Mouse (Mus musculus) spleen, adult 2 months (tissue): ENCODE results near the gene Epb41l1. TPM values are rescaled to one million over a fixed set of nuclear protein-coding genes. Genes with fewer than 3 reads are reported as not detected.

Experiments used
- DNase-seq, 2 experiments: peaks; one replicate each; pipeline versions ENCODE4 v3.0.0 to v3.0.0-alpha.2; 2012 to 2021; ENCODE audit warnings: low spot score in 2 of 2, low read depth in 1 of 2
- H3K27ac ChIP-seq: fragments of 200-500 bp; 2 replicates; pipeline ENCODE4 v1.5.1; 2012; ENCODE audit warnings: low read length, inconsistent platforms; ENCODE audit not compliant: insufficient read depth
- H3K27me3 ChIP-seq: fragments of 200-500 bp; 2 replicates; pipeline ENCODE4 v1.6.1; 2012; ENCODE audit warnings: mild to moderate bottlenecking, moderate library complexity, low read length, inconsistent platforms; ENCODE audit not compliant: control insufficient read depth, insufficient read depth
- H3K36me3 ChIP-seq: fragments of 200-500 bp; 2 replicates; pipeline ENCODE4 v1.6.1; 2012; ENCODE audit warnings: mild to moderate bottlenecking, low read length, inconsistent platforms; ENCODE audit not compliant: control insufficient read depth, insufficient read depth
- H3K4me1 ChIP-seq: fragments of 200-500 bp; 2 replicates; pipeline ENCODE4 v1.6.1; 2011; ENCODE audit warnings: inconsistent platforms; ENCODE audit not compliant: control insufficient read depth, insufficient read depth, insufficient read length
- H3K4me3 ChIP-seq: fragments of 200-500 bp; 2 replicates; pipeline ENCODE4 v1.5.1; 2011; ENCODE audit warnings: mild to moderate bottlenecking, inconsistent platforms; ENCODE audit not compliant: insufficient read depth, insufficient read length; ENCODE audit errors: extremely low read depth
- CTCF ChIP-seq: fragments of 200-500 bp; IDR thresholded peaks from 2 replicates; pipeline ENCODE4 v1.5.1; 2011; ENCODE audit warnings: mild to moderate bottlenecking, inconsistent platforms; ENCODE audit not compliant: insufficient read depth, insufficient read length, insufficient replicate concordance; ENCODE audit errors: extremely low read depth
- POLR2A ChIP-seq: fragments of 200-500 bp; IDR thresholded peaks from 2 replicates; pipeline ENCODE4 v1.6.1; 2011; ENCODE audit warnings: low read depth, low read length, inconsistent platforms
- WGBS: fragments of 180-500 bp; shearing (Covaris S2); methylation state at CpG from one replicate; pipeline ENCODE4 v1.1.7; 2018; 5-methylcytosine and 5-hydroxymethylcytosine counted together
- polyA plus RNA-seq: library from polyadenylated mRNA; depleted of rRNA; stranded (reverse); fragments of >200 nt; gene quantifications from 2 replicates; pipeline ENCODE4 v1.2.3, GENCODE M21; 2012

Gene Epb41l1
- polyA plus RNA-seq, 1 experiment = 3.2 TPM

- H3K4me3 ChIP-seq = no peak overlapping the region
- no peaks in the 10 kb centered on the region for H3K36me3 ChIP-seq
- no peaks in the 10 kb centered on the region for H3K27me3 ChIP-seq
- TF ChIP-seq POLR2A = no peak
- no peak for TF ChIP-seq CTCF
- DNase-seq = no peak
- H3K27ac ChIP-seq = no peak overlapping the region
- H3K4me1 ChIP-seq = no peaks in the 10 kb centered on the region
- WGBS = 90% methylated on average over 12 of the region's 12 CpGs
Observed at GRCm38 (mm10) chr2:156494875-156495274, 74.2 kb downstream of the Epb41l1 start.

DNA sequence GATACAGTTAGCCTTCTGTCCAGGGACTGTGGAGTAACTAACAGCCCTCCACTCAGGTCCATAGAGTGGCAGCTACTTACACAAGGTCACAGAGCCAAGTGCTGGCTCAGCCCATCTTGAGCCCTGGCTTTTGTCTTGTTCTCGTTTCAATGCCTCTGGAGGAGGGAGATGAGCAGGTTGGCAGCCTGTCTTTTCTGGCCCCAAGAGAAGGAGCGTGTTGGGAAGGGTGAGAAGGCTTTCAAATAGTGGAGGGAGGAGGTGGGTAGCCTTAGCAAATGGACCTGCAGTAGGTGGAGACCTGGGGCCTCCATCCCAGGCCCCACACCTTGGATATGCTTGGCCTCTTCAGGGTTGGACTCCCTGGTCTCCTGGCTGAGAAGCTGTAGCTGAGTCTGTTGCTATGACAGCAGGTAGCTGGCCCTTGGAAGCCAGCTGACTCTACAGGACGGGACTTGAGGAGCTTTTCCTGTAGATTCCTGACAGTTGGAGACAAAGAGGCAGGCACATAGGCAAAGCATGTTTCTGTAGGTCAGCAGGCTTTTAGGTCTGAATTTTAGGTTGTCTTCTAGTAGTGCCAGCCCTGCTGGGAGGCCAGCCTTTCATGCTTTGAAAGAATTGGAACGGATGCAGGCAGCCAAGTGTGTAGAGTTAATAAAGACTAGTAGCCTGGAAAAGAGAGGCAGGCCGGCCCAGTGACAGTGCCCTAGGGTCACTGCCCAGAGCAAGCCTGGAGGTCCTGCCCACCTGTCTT lies 76.3 kb downstream of the Epb41l1 start:
- WGBS = 86% methylated on average over 5 of the region's 5 CpGs
- TF ChIP-seq POLR2A (no peak), CTCF (no peak)
- H3K4me3 ChIP-seq = no peak overlapping the region
- no peaks in the 10 kb centered on the region for H3K36me3 ChIP-seq
- H3K27ac ChIP-seq = no peak overlapping the region
- no peaks in the 10 kb centered on the region for H3K27me3 ChIP-seq
- DNase-seq = no peak
- H3K4me1 ChIP-seq = no peaks in the 10 kb centered on the region

- H3K27me3 ChIP-seq = no peaks in the 10 kb centered on the region
- H3K4me1 ChIP-seq = no peaks in the 10 kb centered on the region
- H3K27ac ChIP-seq = no peak overlapping the region
- H3K36me3 ChIP-seq = no peaks in the 10 kb centered on the region
- DNase-seq = no peak
- 70% methylated on average over 5 of the region's 5 CpGs for WGBS
- TF ChIP-seq POLR2A (no peak), CTCF (peak; percentile 43; the same call in 1 of the 2 replicates)
- H3K4me3 ChIP-seq = no peak overlapping the region
Observed at GRCm38 (mm10) chr2:156497915-156498314, 77.2 kb downstream of the Epb41l1 start.

GRCm38 (mm10) chr2:156501025-156501424 lies 80.3 kb downstream of the Epb41l1 start:
- H3K27ac ChIP-seq = no peak overlapping the region
- DNase-seq = no peak
- no peaks in the 10 kb centered on the region for H3K27me3 ChIP-seq
- no peaks in the 10 kb centered on the region for H3K36me3 ChIP-seq
- H3K4me3 ChIP-seq = no peak overlapping the region
- H3K4me1 ChIP-seq = no peaks in the 10 kb centered on the region
- 97% methylated on average over 1 of the region's 1 CpGs for WGBS
- TF ChIP-seq POLR2A (no peak), CTCF (no peak)

GRCm38 (mm10) chr2:156505533-156505932 lies 84.8 kb downstream of the Epb41l1 start:
- 82% methylated on average over 13 of the region's 13 CpGs for WGBS
- no peak overlapping the region for H3K27ac ChIP-seq
- no peaks in the 10 kb centered on the region for H3K27me3 ChIP-seq
- no peaks in the 10 kb centered on the region for H3K4me1 ChIP-seq
- no peak for DNase-seq
- no peaks in the 10 kb centered on the region for H3K36me3 ChIP-seq
- TF ChIP-seq CTCF (no peak), POLR2A (no peak)
- no peak overlapping the region for H3K4me3 ChIP-seq

DNA sequence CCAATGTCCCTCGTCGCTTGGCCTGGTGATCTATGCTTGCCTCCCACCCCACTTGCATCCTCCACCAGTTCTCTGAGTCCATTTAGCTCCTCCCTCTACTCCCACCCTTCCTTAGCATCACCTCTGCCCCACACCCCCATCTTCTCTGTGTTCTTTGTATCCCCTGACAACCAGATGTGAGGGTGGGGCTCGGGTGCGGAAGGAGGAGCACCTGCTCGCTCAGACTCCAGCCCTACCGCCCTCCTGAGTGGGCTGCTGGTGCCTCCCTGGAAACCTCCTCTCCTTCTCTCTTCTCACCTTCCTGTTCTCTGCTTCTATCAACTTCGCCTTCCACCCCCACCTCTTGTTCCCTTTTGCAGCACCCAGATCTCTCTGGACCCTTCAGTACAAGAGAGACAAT lies 91.3 kb downstream of the Epb41l1 start:
- no peak for DNase-seq
- H3K4me1 ChIP-seq = no peaks in the 10 kb centered on the region
- 78% methylated on average over 7 of the region's 7 CpGs for WGBS
- H3K27ac ChIP-seq = no peak overlapping the region
- H3K27me3 ChIP-seq = no peaks in the 10 kb centered on the region
- H3K36me3 ChIP-seq = no peaks in the 10 kb centered on the region
- H3K4me3 ChIP-seq = no peak overlapping the region
- TF ChIP-seq POLR2A = no peak
- no peak for TF ChIP-seq CTCF

DNA sequence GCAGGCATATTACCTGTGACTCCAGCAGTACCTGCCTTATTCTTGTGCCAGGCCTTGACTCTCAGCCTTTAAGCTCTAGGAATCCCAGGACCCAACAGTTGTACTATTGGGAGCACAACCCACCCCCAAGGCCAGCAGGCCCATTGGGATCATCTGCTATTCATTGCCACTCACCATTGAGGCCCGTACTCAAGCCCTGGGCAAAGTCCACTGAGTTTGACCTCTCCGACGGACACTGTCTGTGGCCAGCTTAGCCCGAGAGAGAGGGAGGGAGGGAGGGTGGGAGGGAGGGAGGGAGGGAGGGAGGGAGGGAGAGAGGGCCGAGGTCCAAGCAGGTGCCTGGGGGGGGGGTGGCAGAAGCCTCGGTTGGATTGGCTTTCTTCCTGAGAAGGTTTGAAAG lies 91.9 kb downstream of the Epb41l1 start:
- no peak for DNase-seq
- WGBS = 91% methylated on average over 5 of the region's 6 CpGs
- no peak overlapping the region for H3K27ac ChIP-seq
- H3K36me3 ChIP-seq = no peaks in the 10 kb centered on the region
- TF ChIP-seq POLR2A (no peak), CTCF (no peak)
- H3K4me1 ChIP-seq = no peaks in the 10 kb centered on the region
- H3K4me3 ChIP-seq = no peak overlapping the region
- H3K27me3 ChIP-seq = no peaks in the 10 kb centered on the region
